Mouse (Mus musculus) kidney, postnatal 0 days (tissue): ENCODE data around the gene Ap5s1. TPM values are rescaled to one million over a fixed set of nuclear protein-coding genes. Genes with fewer than 3 reads are reported as not detected.
A peak's percentile ranks its signal among the peaks of the same experiment; 100 is the strongest.

Experiments
- ATAC-seq: fragments of 200-750 bp; cut with Nextera tagmentation; replicated peaks from 2 replicates; pipeline ENCODE4 v1.8.0; 2017; ENCODE audit warnings: low read depth, moderate number of reproducible peaks, moderate TSS enrichment, moderate library complexity; ENCODE audit not compliant: low FRiP score
- DNase-seq: peaks from one replicate; pipeline ENCODE4 v3.0.0-alpha.2; 2016; ENCODE audit warnings: low spot score
- H3K27ac ChIP-seq: fragments of 300-500 bp; sonication (generic); 2 replicates; pipeline ENCODE4 v1.5.1; 2014; ENCODE audit warnings: mild to moderate bottlenecking
- H3K27me3 ChIP-seq: fragments of 300-500 bp; sonication (generic); 2 replicates; pipeline ENCODE4 v1.6.1; 2014; ENCODE audit warnings: low read length, mixed read lengths; ENCODE audit not compliant: insufficient read depth
- H3K36me3 ChIP-seq: fragments of 300-500 bp; sonication (generic); 2 replicates; pipeline ENCODE4 v1.6.1; 2014; ENCODE audit warnings: low read length, mixed read lengths; ENCODE audit not compliant: insufficient read depth
- H3K4me1 ChIP-seq: fragments of 300-500 bp; sonication (generic); replicated peaks from 2 replicates; pipeline ENCODE4 v1.6.1; 2014; ENCODE audit warnings: antibody characterized with exemption, low read length, mixed read lengths; ENCODE audit not compliant: insufficient read depth
- H3K4me2 ChIP-seq: fragments of 300-500 bp; sonication (generic); 2 replicates; pipeline ENCODE4 v1.6.1; 2014; ENCODE audit warnings: mild to moderate bottlenecking, low read length, moderate library complexity, mixed read lengths
- H3K4me3 ChIP-seq: fragments of 300-500 bp; sonication (generic); replicated peaks from 2 replicates; pipeline ENCODE4 v1.5.1; 2014; ENCODE audit warnings: low read depth, low read length
- H3K9ac ChIP-seq: fragments of 300-500 bp; sonication (generic); 2 replicates; pipeline ENCODE4 v1.6.1; 2014; ENCODE audit warnings: low read depth, low read length
- H3K9me3 ChIP-seq: fragments of 300-500 bp; sonication (generic); replicated peaks from 2 replicates; pipeline ENCODE4 v1.6.1; 2016; ENCODE audit warnings: low read length, inconsistent platforms, mixed read lengths
- CTCF ChIP-seq: IDR thresholded peaks from 2 replicates; pipeline ENCODE4 v1.5.1; 2016; ENCODE audit warnings: antibody characterized with exemption, low read depth, mild to moderate bottlenecking, moderate library complexity
- WGBS: fragments of 180-500 bp; shearing (Covaris S2); extraction: QIAGEN DNeasy Blood & Tissue Kit; methylation state at CpG from one replicate; pipeline ENCODE4 v1.1.7; 2014; 5-methylcytosine and 5-hydroxymethylcytosine counted together
- polyA plus RNA-seq: library from polyadenylated mRNA; unstranded; fragments of >200 nt; fragmentation: Nextera tagmentation; extraction: Ambion mirVana; gene quantifications from 2 replicates; pipeline ENCODE4 v1.2.1, GENCODE M21; 2015

The Ap5s1 gene
- polyA plus RNA-seq, 1 experiment from 2014 or later, result 29.9 TPM

GRCm38 (mm10) chr2:131179990-131180587, 26.8 kb upstream of the Ap5s1 start, which contains the start of gene Cenpb:
Gene Cenpb (minus strand): TSS chr2:131180067.
- Histone ChIP-seq H3K36me3 (no peaks in the 10 kb centered on the region), H3K27ac (peak within 1 kb of the TSS; percentile 97), H3K9ac (peak within 1 kb of the TSS; percentile 98), H3K4me1 (peaks cover 33% of the 10 kb centered on the region), H3K9me3 (no peaks in the 10 kb centered on the region), H3K4me3 (peak within 1 kb of the TSS; percentile 69), H3K27me3 (no peaks in the 10 kb centered on the region), H3K4me2 (peak within 1 kb of the TSS; percentile 96)
- TF ChIP-seq CTCF, result peak; percentile 51
- ATAC-seq, result peak; percentile 79
- DNase-seq, result peak; percentile 85
- 5% methylated on average over 29 of the region's 57 CpGs for WGBS

GRCm38 (mm10) chr2:131186343-131186742, 20.5 kb upstream of the Ap5s1 start:
- ATAC-seq, result no peak
- 2% methylated on average over 14 of the region's 14 CpGs for WGBS

GRCm38 (mm10) chr2:131186771-131187601, 19.9 kb upstream of the Ap5s1 start, which contains the start of the genes Cdc25b and Spef1:
Gene Cdc25b (plus strand): TSS chr2:131186949.
Gene Spef1 (minus strand): TSS chr2:131187282.
- peak within 1 kb of the TSS; percentile 69 for H3K9ac ChIP-seq
- H3K36me3 ChIP-seq, result peaks cover 6% of the 10 kb centered on the region; the same call in 1 of the 2 replicates
- peak; percentile 34; the same call in 1 of the 2 replicates for TF ChIP-seq CTCF
- peak within 1 kb of the TSS; percentile 99 for H3K4me2 ChIP-seq
- peaks cover 17% of the 10 kb centered on the region for H3K4me1 ChIP-seq
- ATAC-seq (peak; percentile 85), DNase-seq (peak; percentile 92)
- under 1% methylated on average over 43 of the region's 43 CpGs for WGBS
- H3K4me3 ChIP-seq, result peak within 1 kb of the TSS; percentile 72
- no peaks in the 10 kb centered on the region for H3K9me3 ChIP-seq
- peak within 1 kb of the TSS; percentile 85 for H3K27ac ChIP-seq
- H3K27me3 ChIP-seq, result no peaks in the 10 kb centered on the region

More at GRCm38 (mm10) chr2:131186343-131186742, 20.5 kb upstream of the Ap5s1 start:
- Histone ChIP-seq H3K4me1 (peaks cover 17% of the 10 kb centered on the region), H3K27ac (peak overlapping the region; percentile 85; the same call in 1 of the 2 replicates), H3K4me3 (peak overlapping the region; percentile 72), H3K27me3 (no peaks in the 10 kb centered on the region), H3K9ac (peak overlapping the region; percentile 40; the same call in 1 of the 2 replicates), H3K4me2 (peak overlapping the region; percentile 99), H3K9me3 (no peaks in the 10 kb centered on the region), H3K36me3 (no peaks in the 10 kb centered on the region)
- no peak for DNase-seq
- no peak for TF ChIP-seq CTCF

- Histone ChIP-seq H3K4me1 (peaks cover 17% of the 10 kb centered on the region), H3K4me2 (peak overlapping the region; percentile 99), H3K9me3 (no peaks in the 10 kb centered on the region), H3K36me3 (peaks cover 10% of the 10 kb centered on the region), H3K9ac (peak overlapping the region; percentile 69), H3K27me3 (no peaks in the 10 kb centered on the region), H3K4me3 (peak overlapping the region; percentile 72), H3K27ac (peak overlapping the region; percentile 85)
- no peak for TF ChIP-seq CTCF
- 28% methylated on average over 3 of the region's 3 CpGs for WGBS
- ATAC-seq, result no peak
- DNase-seq, result no peak
These were observed 19.3 kb upstream of the Ap5s1 start for GRCm38 (mm10) chr2:131187602-131187922.

- Histone ChIP-seq H3K36me3 (peaks cover 18% of the 10 kb centered on the region), H3K27me3 (no peaks in the 10 kb centered on the region), H3K27ac (no peak overlapping the region), H3K4me3 (no peak overlapping the region), H3K4me1 (peaks cover 17% of the 10 kb centered on the region), H3K9me3 (no peaks in the 10 kb centered on the region), H3K4me2 (peak overlapping the region; percentile 99; the same call in 1 of the 2 replicates), H3K9ac (no peak overlapping the region)
- TF ChIP-seq CTCF, result no peak
- no peak for DNase-seq
- WGBS, result 92% methylated on average over 5 of the region's 5 CpGs
- ATAC-seq, result no peak
These were observed 18.6 kb upstream of the Ap5s1 start for GRCm38 (mm10) chr2:131188311-131188710.
